Mouse (Mus musculus) Muller cell, postnatal 12 days (primary cell): ENCODE measurements at regions not wholly inside any gene's neighbourhood (a gene's known extent, or its start where the extent isn't known, plus 50 kb on each side); places are given as distances from the start of the nearest gene placed in this dataset.

Experiments
- DNase-seq: peaks from one replicate; pipeline ENCODE4 v3.0.0-alpha.2; 2015; ENCODE audit errors: inconsistent ontology term

DNA sequence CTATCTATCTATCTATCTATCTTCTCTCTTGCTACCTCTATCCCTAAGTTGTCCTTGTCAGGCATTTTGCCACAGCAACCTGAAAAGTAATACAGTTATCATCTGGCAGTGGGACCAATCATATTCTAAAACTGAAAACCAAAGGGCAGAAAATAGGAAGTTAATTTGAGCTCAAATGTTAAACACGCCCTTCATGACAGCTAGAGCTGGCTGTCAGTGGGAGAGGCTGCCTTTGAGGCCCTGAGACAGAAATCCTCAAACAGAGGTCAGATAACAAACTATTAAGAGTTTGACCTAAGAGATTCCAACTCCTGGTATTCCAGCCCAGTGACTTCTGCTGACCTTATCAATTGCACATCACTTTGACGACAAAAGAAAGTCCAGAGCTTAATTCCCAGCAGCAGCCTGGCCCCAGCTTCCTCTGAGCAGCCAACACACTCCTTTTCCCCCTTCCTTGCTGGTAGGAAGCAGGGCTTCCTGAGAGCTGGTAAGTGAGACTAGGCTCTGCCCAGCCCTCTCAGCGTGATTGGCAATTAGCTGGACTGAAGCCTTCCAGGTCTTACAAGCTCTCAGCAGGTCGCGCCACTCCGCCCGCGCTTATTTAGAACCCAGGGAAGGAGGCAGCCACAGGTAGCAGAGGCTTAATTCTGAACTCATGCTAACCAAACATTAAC is 250.0 kb downstream of the Sec61b start:
- DNase-seq, result peak; percentile 7

DNA sequence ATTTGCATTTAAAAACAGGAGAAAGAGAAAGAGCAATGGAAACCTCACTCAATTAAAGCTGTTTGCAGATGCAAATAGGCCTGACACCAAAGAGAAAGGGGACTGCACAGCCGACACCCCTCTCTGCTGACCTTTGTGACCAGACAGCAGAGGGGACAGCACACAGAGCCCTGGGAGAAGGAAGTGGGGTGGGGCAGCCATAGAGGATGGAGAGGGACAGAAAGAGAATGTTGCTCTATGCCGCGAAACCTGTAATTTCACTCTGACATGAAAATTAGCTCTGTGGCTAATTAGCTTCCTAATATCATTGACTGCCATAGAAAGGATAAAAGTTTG is 250.5 kb downstream of the Sec61b start:
- DNase-seq, result no peak

DNA sequence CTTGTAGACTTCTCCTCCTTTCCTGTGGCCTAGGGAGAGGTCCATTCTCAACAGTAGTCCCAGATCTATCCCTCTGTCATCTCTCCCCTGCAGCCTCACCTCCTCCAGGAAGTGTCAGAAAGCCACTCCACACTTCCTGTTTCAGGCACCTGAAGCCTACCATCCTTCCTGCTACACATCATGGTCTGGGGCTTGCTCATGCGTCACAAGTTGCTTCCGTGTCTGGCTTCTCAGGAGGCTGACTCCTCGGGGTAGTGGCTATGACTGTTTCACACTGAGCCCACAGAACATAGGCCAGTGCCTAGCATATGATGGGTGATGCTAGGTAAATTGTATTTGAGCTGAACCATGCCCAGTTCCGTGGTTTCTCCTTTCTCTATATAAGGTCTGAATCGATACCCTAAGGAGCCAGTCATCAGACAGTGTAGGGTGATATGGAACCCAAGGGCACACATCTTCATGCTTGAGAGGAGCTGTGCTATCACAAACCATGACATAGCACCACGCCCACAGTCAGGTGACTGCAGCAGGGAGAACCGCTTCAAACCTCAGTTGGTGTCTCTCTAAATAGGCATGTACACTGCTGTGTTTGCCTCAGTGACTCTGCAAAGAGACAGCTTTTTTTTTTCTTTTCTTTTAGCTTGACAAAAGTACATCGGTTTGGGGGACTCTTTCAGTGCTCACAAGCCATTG is 272.2 kb downstream of the Sec61b start:
- DNase-seq, result no peak

DNA sequence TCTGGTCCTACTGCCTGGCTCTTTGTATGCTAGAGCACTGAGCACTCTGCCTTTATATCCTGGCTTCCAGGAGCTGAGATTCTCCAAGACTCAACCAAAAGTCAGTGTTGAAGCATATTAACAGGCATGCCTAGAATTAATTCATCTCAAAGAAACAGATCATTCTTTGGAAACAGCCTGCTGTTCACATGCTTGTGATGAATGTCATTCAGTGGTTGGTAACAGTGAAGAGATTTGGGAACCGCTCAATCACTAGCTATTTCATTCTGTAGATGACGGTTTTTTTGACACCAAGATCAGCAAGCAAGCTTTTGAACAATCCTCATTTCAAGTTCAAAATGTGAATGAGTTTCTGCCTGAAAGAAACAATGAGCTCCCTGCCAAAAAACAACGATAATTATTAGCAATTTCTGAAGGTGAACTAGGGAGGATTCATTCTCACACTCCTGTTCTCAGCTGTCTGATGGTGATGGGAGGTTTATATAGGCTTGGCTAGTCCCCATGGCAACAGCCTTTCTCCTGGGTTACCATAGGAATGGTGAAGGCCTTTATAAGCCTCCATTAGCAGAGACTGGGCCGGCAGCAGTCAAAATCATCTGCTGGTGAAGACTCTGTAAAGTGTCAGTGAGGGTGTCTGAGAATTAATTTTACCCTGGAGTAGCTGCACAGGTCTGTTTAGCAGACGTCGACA is 272.6 kb upstream of the Nr4a3 start:
- DNase-seq, result no peak

DNA sequence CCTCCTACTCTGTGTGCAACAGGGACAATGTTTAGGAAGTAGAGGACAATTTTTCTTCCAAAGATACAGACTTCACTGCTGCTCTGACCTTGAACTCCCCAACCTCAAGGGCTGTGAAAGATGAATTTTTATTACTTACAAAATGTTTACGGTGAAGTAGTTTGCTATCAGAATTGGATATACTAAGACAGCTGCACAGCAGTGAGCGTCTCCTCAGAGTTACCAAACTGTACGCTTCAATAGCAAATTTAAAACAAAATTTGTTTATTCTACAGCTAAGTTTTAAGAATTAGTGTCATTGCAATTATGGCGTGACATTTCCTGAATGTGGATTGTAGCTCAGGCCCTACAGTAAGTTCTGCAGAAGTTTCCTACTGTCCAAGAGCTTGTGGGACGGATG is 270.3 kb upstream of the Nr4a3 start:
- DNase-seq, result no peak

DNA sequence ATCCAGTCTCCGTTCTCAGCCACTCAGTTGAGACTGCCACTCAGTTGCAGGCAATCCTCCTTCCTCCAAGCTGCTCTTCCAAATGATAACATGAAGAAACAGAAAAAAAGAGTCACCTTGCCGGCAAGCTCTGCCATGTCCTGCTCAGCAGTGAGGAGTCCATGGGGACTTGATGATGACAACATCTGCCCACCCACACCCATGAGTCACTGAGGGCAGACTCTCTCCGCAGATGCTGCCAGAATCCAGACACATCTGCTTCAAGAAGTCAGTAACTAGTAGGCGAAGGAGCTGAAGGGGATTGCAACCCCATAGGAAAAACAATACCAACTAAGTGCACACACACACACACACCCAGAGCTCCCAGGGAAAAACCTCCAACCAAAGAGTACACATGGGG is 263.9 kb upstream of the Nr4a3 start:
- DNase-seq, result no peak

DNA sequence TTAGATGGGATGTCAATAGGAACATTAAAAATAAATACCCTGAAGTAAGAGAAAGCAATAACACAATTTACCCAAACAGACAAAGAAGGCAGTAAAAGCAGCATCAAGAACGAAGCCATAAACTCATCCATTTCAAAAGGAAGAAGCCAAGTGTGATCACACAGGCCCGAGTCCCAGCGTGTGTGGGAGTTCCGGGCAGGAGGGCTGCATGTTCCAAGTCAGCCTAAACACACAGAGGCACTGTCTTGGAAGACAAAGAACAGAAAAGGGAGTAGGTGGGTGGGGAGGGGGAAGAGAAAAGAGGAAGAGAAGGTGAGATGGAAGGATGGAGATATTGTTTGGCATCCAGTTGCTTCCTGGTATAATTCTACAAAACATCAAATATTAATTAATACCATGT is 248.0 kb upstream of the Nr4a3 start:
- no peak for DNase-seq

DNA sequence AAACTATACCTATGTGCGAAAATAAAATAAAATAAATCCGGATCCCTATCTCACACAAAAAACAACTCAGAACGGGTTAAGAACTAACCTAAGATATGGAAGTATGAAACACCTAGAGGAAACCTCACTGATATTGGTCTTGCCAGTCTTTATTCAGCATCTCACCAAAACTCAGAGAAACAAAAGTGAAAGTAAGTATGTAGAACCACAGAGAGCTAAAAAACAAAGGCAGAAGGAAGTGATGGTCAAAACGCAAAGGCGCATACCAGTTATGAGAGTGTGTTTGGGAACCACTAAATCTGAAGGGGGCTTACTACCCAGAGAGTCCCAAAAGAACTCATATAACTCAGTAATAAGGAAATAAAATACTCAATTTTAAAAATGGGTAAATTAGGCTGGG is 245.8 kb upstream of the Nr4a3 start:
- DNase-seq, result no peak

DNA sequence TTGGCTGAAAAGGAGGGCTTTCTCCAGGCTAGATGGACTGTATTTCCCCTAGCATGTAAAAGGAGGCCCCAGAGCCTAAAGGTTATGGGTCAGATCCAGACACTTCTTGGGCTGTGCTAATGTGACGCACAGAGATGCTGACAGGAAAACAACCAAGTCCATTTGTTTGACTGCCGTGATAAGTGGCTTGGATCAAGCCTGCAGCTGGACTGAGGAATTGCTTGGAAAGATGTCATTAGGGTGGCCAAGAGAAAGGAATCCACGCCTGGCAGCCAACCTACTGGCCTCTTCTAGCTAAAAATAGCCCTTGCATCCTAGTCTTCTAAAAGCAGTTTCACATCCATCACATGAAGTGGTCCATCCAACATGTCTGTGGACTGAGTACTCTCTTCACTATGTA is 241.8 kb upstream of the Nr4a3 start:
- DNase-seq, result no peak

DNA sequence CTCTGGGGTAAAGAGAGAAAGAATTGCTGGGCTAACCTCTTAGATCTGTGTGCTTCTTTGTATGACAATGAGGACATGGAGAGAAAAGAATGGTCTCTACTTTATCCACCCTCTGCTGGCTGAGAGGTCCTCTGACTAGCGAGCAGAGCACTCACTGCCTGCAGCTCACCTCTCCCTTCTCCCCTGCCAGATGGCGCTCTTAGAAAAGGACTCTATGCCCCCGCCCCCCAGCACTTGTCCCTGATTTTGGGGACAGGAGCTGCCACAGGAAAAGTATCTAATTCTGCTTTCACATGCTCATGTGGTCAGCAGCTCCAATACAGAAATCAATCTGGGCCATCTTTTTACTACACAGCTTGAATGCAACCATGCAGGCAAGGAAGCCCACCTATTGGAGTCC is 237.1 kb upstream of the Nr4a3 start:
- DNase-seq, result no peak

DNA sequence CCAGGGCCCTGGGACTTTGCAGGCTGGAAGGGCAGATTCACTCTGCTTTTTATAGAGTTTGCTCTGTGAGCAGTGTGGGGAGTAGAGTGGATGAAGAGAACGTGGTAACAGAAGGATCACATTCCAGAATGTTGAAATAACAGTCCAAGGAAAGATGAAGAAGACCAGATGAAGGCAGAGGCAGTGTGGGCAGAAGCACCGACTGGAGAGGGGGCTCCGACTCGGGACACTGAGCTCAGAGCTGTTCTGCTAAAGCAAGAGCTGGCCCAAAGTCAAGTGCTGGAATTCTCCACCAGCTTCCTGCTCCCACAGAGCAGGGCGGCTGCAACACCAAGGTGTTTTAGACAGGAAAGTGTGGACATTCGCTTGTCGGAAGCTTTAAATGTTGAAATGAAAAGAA is 230.9 kb upstream of the Nr4a3 start:
- no peak for DNase-seq

DNA sequence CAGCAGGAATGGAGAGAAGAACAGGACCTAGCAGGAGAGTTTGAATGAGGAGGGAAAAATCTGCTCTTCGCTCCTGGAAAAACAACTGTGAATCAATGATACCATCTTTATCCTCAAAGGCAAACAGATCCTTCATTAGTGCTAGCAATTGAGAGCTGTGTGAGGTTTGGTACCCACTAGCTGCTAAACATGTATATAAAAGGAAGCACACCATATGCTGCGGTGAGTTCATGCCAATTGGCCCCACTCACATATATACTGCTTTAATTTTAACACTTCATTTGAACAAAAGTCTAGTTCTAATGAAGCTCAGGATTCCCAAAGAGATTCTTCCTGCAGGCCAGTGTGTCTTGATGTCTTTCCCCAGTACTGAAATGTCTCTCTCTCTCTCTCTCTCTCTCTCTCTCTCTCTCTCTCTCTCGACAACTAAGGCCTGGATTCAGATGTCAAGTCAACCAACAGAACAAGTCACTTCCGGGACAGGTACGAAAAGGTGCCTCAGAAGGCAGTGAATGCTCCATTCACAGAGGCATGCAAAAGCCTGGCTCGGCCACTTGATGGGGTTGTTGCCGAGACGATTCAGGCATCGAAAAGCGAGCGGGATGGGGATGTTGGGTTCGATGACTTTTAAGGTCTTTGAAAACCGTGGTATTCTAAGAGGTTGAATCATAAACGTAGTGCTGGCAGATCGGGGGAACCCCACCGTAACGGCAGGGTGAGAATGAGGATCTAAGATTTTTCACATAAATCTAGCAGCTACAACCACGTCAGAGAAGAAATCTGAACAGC is 226.4 kb upstream of the Nr4a3 start:
- no peak for DNase-seq

DNA sequence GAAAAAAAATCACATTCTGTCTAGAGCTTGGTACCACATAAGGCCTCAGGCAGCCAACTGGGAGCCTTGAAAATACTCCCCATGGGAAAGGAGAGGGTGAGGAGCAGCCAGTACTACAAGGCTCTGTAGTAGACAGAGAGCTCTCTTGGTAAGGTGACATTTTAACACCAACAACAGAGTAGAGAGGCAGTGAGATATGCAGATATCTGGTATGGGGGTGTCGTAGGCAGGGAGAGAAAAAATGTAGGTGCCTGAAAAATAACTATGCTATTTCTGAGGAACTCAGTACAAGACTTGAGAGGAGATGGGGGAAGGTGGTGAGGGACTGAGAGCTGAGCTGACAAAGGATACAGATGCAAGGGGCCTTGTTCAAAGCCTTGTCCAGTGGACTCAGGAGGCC is 224.4 kb upstream of the Nr4a3 start:
- no peak for DNase-seq

DNA sequence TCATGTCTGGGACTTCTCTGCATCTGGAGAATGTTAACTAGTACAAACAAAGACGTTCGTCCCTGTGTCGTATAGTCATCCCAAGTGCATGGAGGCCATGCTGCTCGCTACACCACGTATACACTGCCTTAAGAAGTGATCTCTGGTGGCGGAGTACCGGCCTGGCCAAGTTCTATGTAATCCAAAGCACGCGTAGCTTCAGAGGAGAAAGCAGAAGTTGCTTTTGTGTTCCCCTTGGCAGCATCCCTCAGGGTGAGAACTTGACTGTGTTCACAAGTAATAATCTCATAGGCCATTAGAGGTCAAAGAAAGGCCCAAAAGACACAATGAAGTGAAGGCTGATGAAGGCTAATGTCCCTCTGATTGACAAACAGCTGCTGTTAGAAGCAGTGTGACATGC is 221.7 kb upstream of the Nr4a3 start:
- DNase-seq, result no peak

DNA sequence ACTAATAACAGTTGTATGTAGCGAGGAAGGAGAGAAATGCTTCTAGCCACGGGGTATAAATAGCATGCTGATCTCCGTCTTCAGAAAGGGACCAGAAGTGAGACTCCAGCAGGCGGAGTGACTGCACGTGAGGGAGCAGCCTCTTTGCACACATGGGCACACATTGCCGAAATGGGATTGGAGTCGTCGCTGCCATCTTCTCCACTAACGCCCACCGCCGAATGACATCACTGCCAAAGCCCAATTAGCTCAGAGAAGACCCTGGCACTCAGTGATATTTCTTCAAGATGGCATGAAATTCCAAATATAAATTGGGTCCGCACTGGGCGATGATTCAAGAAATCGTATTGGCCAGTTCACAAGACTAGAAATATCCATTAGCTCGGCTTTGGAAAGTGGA is 220.9 kb upstream of the Nr4a3 start:
- no peak for DNase-seq

DNA sequence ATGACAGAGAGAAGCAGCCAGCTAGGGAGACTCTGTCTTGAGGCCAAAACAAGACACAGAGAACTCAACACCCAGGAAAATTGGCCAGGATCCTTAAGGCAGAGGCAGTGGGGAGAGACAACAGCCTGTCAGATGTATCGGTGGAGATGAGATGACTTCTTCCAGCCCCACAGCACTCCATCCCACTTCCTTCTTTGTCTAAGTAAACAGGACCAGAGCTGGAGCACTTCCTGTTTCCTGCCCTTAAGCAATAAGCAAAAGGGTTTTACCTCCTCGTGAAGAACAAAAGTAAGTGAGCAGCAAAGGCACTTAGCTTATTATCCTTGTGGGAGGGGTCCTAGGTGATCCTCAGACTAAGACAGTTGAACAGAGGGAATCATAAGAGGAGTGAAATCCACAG is 212.0 kb upstream of the Nr4a3 start:
- DNase-seq, result no peak

DNA sequence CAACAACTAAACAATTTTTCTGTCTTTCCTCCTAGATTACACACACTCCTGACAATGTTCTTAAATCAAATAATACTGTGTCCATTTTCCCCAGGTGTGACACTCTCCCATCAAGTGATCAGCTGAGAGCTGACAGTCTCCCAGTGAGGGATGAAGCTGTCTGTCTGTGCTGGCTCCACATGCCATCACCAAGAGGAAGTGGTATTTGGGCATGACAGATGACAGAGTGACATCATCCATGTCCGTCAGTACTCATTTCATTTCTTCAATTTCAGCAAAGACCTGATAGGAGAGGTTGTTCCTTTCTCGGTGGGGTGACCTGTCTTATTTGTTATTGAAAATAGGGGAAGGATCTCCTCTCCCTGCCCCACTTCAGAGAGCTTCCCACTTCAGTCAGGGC is 206.5 kb upstream of the Nr4a3 start:
- DNase-seq, result no peak

DNA sequence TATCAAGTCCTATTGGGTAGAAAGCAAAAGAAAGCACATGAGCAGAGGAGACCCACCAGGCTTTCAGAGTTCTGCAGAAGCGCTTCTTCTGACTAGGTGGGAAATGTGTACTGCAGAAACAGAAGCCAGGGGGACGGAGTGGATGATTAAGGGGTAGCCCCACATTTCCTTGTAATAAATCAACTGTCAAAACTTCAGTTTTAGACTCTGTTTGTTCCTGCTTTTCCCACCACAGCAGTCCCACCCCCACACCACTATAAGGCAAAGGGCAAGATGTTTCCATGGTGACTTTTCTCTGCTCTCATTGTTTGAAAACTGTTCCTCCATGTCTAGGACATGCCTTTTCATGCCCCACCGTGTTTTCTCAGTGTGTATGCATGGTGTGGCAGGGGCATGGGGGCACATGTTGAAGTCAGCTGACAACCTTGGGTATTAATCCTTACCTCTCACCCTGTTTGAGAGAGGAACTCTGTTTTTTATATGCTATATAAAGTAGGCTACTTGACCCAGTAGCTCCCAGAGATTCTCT is 202.8 kb upstream of the Nr4a3 start:
- no peak for DNase-seq

DNA sequence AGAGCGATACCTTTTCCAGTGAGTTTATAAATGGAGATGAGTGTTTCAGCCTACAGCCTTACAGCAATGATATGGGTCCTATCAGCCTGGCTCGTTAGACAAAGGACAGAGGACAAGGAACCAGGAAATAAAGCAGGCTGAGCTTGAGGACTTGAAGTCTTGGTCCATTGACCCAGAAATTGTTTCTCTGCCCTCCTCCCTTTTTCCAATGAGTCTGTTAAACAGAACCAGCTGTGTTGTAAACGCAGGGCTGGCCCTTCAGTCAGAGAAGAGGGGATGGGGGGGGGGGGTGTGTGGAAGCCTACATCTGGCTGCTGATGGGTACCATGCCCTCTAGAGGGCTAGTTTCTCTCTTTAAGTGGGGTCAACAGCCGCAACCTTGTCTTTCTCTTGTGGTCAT is 199.7 kb upstream of the Nr4a3 start:
- DNase-seq, result no peak

DNA sequence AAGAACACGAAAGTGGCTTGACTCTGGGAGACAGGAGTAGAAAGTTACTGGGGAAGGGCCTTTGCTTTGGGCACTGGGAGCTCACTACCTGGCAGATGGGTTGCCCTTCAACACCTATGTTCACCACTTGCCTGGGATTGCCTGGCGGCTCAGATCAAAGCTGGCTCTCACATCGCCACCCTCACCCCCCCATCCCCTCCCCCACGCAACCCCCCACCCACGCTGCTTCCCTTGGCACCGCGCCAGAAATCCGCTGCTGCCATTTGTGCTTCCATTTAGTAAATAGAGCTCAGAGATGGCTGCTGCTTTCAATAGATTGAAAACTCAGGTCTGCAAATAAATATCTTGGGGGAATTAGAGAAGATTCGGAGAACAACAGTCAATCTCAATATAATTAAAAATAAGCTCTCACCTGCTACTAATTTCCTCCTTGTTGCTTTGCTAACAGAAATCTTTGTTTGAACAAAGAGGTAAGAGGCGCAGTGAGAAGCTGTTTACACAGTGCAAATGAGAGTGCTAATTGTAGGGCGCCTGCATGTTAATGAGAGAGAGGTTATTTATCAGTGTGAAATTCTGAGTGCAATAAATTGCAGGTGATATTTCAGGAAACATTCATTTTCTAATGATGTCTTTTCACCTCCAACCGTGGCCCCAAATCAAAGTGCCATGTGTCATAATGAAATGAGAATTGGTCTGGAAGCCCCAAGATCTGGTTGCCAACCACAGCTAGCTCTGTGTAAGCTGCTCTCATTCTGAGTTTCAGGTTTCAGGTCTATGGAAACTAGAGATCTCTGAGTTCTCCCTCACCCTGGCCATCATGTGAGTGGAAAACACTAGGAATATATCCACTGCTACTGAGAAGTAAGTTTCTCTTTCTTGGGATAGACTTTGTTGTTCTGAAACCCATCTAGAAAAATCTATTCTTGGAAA is 198.3 kb upstream of the Nr4a3 start:
- DNase-seq, result no peak

DNA sequence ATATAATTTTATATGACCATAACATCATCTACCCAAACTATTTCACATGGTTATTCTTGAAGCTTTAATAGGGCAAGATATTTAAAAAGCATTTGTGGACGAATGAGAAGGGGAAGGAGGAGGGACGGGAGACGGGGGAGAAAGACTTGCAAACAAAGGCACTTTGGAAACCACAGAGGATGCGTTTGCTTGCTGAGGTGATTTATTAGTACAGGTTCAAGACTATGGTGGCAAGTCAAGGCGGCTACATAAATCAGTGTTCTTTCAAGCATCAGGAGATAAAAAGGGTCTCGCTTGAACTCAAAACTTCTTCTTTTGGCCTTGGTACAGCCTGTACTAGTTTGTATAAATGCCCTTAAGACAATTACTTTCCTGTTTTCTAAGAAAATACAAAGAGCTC is 183.8 kb upstream of the Nr4a3 start:
- no peak for DNase-seq
